Mouse (Mus musculus) MEL (cell line): ENCODE results near the gene Pex11a. TPM values are rescaled to one million over a fixed set of nuclear protein-coding genes. Genes with fewer than 3 reads are reported as not detected.
"Not testable (repeated sequence)": the region's sequence is repeated elsewhere in the genome, so short reads cannot be mapped to it uniquely, and the experiment has no call there.

Experiments used
- DNase-seq: peaks from one replicate; pipeline ENCODE4 v3.0.0; 2011; ENCODE audit warnings: low read depth, low spot score
- H3K27ac ChIP-seq: 2 replicates; pipeline ENCODE4 v1.5.1; 2012; ENCODE audit warnings: low read depth, mild to moderate bottlenecking, control low read depth, low read length, moderate library complexity; ENCODE audit not compliant: control insufficient read depth
- H3K27me3 ChIP-seq, 2 experiments: fragments of 150-350 bp in 1 of 2; sonication (generic) in 1 of 2; 2 replicates each; pipeline ENCODE4 v1.6.1; 2012; ENCODE audit warnings: low read length in 2 of 2, mild to moderate bottlenecking in 2 of 2, improper control_type of control experiment in 1 of 2, moderate library complexity in 1 of 2; ENCODE audit not compliant: insufficient read depth in 2 of 2, control insufficient read depth in 1 of 2
- H3K36me3 ChIP-seq, 2 experiments: 2 replicates each; pipeline ENCODE4 v1.6.1; 2012 to 2014; ENCODE audit warnings: low read length in 2 of 2, improper control_type of control experiment in 1 of 2, inconsistent platforms in 1 of 2, mild to moderate bottlenecking in 1 of 2; ENCODE audit not compliant: insufficient read depth in 2 of 2, control insufficient read depth in 1 of 2
- H3K4me1 ChIP-seq, 2 experiments: fragments of 150-350 bp in 1 of 2; sonication (generic) in 1 of 2; 2 replicates each; pipeline ENCODE4 v1.6.1; 2012; ENCODE audit warnings: low read length in 2 of 2, improper control_type of control experiment in 1 of 2, mild to moderate bottlenecking in 1 of 2; ENCODE audit not compliant: insufficient read depth in 2 of 2, control insufficient read depth in 1 of 2
- H3K4me3 ChIP-seq, 2 experiments: fragments of 150-350 bp in 1 of 2; sonication (generic) in 1 of 2; 2 replicates each; pipeline ENCODE4 v1.5.1; 2012; ENCODE audit warnings: low read depth in 2 of 2, low read length in 2 of 2, mild to moderate bottlenecking in 2 of 2, moderate library complexity in 2 of 2, control low read depth in 1 of 2, improper control_type of control experiment in 1 of 2; ENCODE audit not compliant: control insufficient read depth in 1 of 2, insufficient read depth in 1 of 2
- H3K79me2 ChIP-seq: 2 replicates; pipeline ENCODE4 v1.6.1; 2012; ENCODE audit warnings: mild to moderate bottlenecking, low read length, moderate library complexity; ENCODE audit not compliant: control insufficient read depth, poor library complexity, insufficient read depth
- H3K9ac ChIP-seq: 2 replicates; pipeline ENCODE4 v1.6.1; 2012; ENCODE audit warnings: low read depth, mild to moderate bottlenecking, control low read depth, low read length, moderate library complexity; ENCODE audit not compliant: control insufficient read depth, poor library complexity, severe bottlenecking
- H3K9me3 ChIP-seq: fragments of 150-350 bp; sonication (generic); replicated peaks from 2 replicates; pipeline ENCODE4 v1.6.1; 2012; ENCODE audit warnings: mild to moderate bottlenecking, low read length, improper control_type of control experiment, moderate library complexity; ENCODE audit not compliant: insufficient read depth
- BHLHE40 ChIP-seq: IDR thresholded peaks from 2 replicates; pipeline ENCODE4 v1.6.1; 2012; ENCODE audit warnings: low read depth, mild to moderate bottlenecking, inconsistent platforms, low read length, improper control_type of control experiment, borderline replicate concordance
- CHD2 ChIP-seq: IDR thresholded peaks from 2 replicates; pipeline ENCODE4 v1.6.1; 2011; ENCODE audit warnings: low read length, improper control_type of control experiment
- CTCF ChIP-seq, 3 experiments: IDR thresholded peaks in 2 of 3; conservative IDR thresholded peaks in 1 of 3; 2 replicates each; pipeline ENCODE4 v1.5.1; 2011 to 2012; ENCODE audit warnings: low read length in 3 of 3, low read depth in 2 of 3, mild to moderate bottlenecking in 2 of 3, improper control_type of control experiment in 1 of 3, inconsistent platforms in 1 of 3, mixed read lengths in 1 of 3, moderate library complexity in 1 of 3; ENCODE audit not compliant: control insufficient read depth in 1 of 3, insufficient read depth in 1 of 3, poor library complexity in 1 of 3, severe bottlenecking in 1 of 3
- E2F4 ChIP-seq: IDR thresholded peaks from 2 replicates; pipeline ENCODE4 v1.6.1; 2011; ENCODE audit warnings: low read depth, low read length, improper control_type of control experiment, borderline replicate concordance
- ELF1 ChIP-seq: IDR thresholded peaks from 2 replicates; pipeline ENCODE4 v1.6.1; 2014; ENCODE audit warnings: low read depth, mild to moderate bottlenecking, inconsistent platforms, low read length, improper control_type of control experiment, moderate library complexity
- ETS1 ChIP-seq: IDR thresholded peaks from 2 replicates; pipeline ENCODE4 v1.6.1; 2012; ENCODE audit warnings: low read depth, mild to moderate bottlenecking, inconsistent platforms, low read length, improper control_type of control experiment, moderate library complexity
- JUND ChIP-seq: IDR thresholded peaks from 2 replicates; pipeline ENCODE4 v1.6.1; 2011; ENCODE audit warnings: low read depth, mild to moderate bottlenecking, improper control_type of control experiment, low read length
- MAX ChIP-seq: IDR thresholded peaks from 2 replicates; pipeline ENCODE4 v1.6.1; 2011; ENCODE audit warnings: low read length, improper control_type of control experiment
- MAZ ChIP-seq: IDR thresholded peaks from 2 replicates; pipeline ENCODE4 v1.6.1; 2012; ENCODE audit warnings: low read depth, mild to moderate bottlenecking, inconsistent platforms, low read length, improper control_type of control experiment
- RAD21 ChIP-seq: IDR thresholded peaks from 2 replicates; pipeline ENCODE4 v1.6.1; 2011; ENCODE audit warnings: mild to moderate bottlenecking, low read depth, low read length, improper control_type of control experiment
- RCOR1 ChIP-seq: IDR thresholded peaks from 2 replicates; pipeline ENCODE4 v1.6.1; 2012; ENCODE audit warnings: low read depth, mild to moderate bottlenecking, inconsistent platforms, low read length, improper control_type of control experiment
- SMC3 ChIP-seq: IDR thresholded peaks from 2 replicates; pipeline ENCODE4 v1.6.1; 2011; ENCODE audit warnings: low read depth, low read length, improper control_type of control experiment
- TAL1 ChIP-seq: IDR thresholded peaks from 2 replicates; pipeline ENCODE4 v1.6.1; 2012; ENCODE audit warnings: mild to moderate bottlenecking, inconsistent platforms, low read length, moderate library complexity, mixed read lengths
- UBTF ChIP-seq: IDR thresholded peaks from 2 replicates; pipeline ENCODE4 v1.6.1; 2012; ENCODE audit warnings: low read depth, mild to moderate bottlenecking, inconsistent platforms, low read length, improper control_type of control experiment, moderate library complexity, borderline replicate concordance; ENCODE audit not compliant: insufficient read depth
- USF2 ChIP-seq, 2 experiments: IDR thresholded peaks; 2 replicates each; pipeline ENCODE4 v1.6.1; 2011 to 2012; ENCODE audit warnings: improper control_type of control experiment in 2 of 2, low read length in 2 of 2, borderline replicate concordance in 1 of 2, inconsistent platforms in 1 of 2, low read depth in 1 of 2, mild to moderate bottlenecking in 1 of 2; ENCODE audit not compliant: insufficient read depth in 1 of 2
- ZKSCAN1 ChIP-seq: IDR thresholded peaks from 2 replicates; pipeline ENCODE4 v1.6.1; 2012; ENCODE audit warnings: low read depth, mild to moderate bottlenecking, inconsistent platforms, low read length, improper control_type of control experiment, moderate library complexity
- polyA plus RNA-seq, 2 experiments: library from polyadenylated mRNA; stranded (reverse) in 1 of 2; unstranded in 1 of 2; fragments of >175 nt in 1 of 2; fragments of >200 nt in 1 of 2; gene quantifications; 2 replicates each; pipeline versions ENCODE4 v1.2.1 to v1.2.4; 2012; ENCODE audit warnings: low replicate concordance in 2 of 2, low read depth in 1 of 2; ENCODE audit not compliant: insufficient read length in 2 of 2, insufficient read depth in 1 of 2, missing spikeins in 1 of 2
- total RNA-seq: library from RNA; depleted of rRNA; stranded (reverse); fragments of 300-350 nt; gene quantifications from 2 replicates; pipeline ENCODE4 v1.2.3, GENCODE M21; 2012

Pex11a gene
- total and polyA plus RNA-seq, 3 experiments, result 3.9 to 8.7 TPM; not detected in 1

GRCm38 (mm10) chr7:79742659-79743536 is at the start of gene Pex11a, which contains the start of gene Wdr93 (continued):
- no peak for TF ChIP-seq ZKSCAN1
- no peak for TF ChIP-seq TAL1
- peak; percentile 67 for TF ChIP-seq ELF1
- no peak for TF ChIP-seq BHLHE40
- TF ChIP-seq, all 39 proteins: peak for 9

GRCm38 (mm10) chr7:79789812-79790211 is 46.9 kb upstream of the Pex11a start:
- not testable (repeated sequence) for H3K79me2 ChIP-seq, H3K9me3 ChIP-seq, H3K27me3 ChIP-seq, DNase-seq, H3K36me3 ChIP-seq, H3K4me1 ChIP-seq, H3K9ac ChIP-seq, H3K4me3 ChIP-seq, H3K27ac ChIP-seq

GRCm38 (mm10) chr7:79786295-79786694 is 43.4 kb upstream of the Pex11a start:
- no peaks in the 10 kb centered on the region for H3K36me3 ChIP-seq
- no peak overlapping the region for H3K27ac ChIP-seq
- H3K9ac ChIP-seq, result no peak overlapping the region
- H3K79me2 ChIP-seq, result no peaks in the 10 kb centered on the region
- TF ChIP-seq CHD2, result no peak
- TF ChIP-seq RCOR1, result no peak
- TF ChIP-seq E2F4, result no peak
- peak; percentile 66 for TF ChIP-seq SMC3
- no peak for TF ChIP-seq MAX
- no peak for TF ChIP-seq UBTF
- TF ChIP-seq JUND, result no peak
- TF ChIP-seq ZKSCAN1, result no peak
- no peak for TF ChIP-seq MAZ
- TF ChIP-seq USF2 (IDR thresholded peaks at IDR 0.05; ENCODE audit: borderline replicate concordance in 1 of 2, insufficient read depth in 1 of 2, low read depth in 1 of 2, low read length in 2 of 2), result no peak
- TF ChIP-seq RAD21, result peak; percentile 60
- no peak for TF ChIP-seq ELF1
- TF ChIP-seq BHLHE40, result no peak
- peak; percentile 56 to 86 (median 78) for TF ChIP-seq CTCF (IDR thresholded peaks at IDR 0.05 in 2 of 3, conservative IDR thresholded peaks at IDR 0.05 in 1 of 3; ENCODE audit: control insufficient read depth in 1 of 3, insufficient read depth in 1 of 3, low read depth in 2 of 3, low read length in 3 of 3, poor library complexity in 1 of 3, severe bottlenecking in 1 of 3)
- no peak for TF ChIP-seq ETS1
- no peaks in the 10 kb centered on the region for H3K27me3 ChIP-seq
- DNase-seq, result peak; percentile 68
- peaks cover 0 to 3% of the 10 kb centered on the region in 2 experiments; a peak in 2 of 4 replicates for H3K4me1 ChIP-seq
- H3K4me3 ChIP-seq, result no peak overlapping the region
- no peaks in the 10 kb centered on the region for H3K9me3 ChIP-seq
